Mouse (Mus musculus) retina, postnatal 1 day (tissue): Measurements from ENCODE around the gene Krt15.

Source experiments
- DNase-seq: peaks from one replicate; pipeline ENCODE4 v3.0.0-alpha.2; 2012

Krt15 gene

DNA sequence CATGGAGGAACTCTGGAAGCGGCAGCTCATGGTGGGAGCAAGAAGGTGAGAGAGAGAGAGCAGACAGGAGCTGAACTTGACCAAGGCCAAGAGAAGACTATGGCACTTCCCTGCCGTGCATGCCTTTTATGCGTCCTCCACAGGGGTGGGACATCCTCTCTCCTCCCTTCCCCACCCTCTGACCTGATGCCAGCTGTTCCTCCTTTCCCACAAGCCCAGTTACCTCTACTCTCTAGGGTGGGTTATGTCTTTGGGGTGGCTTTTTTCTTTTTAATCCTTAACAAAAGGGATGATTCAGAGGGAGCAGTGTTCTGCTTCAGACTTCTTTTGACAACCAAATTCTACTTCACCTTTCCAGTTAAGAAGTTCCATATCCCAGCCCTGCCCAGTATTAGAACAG lies 14.3 kb downstream of the Krt15 start, which contains the start of gene Krt13:
Krt13 (minus strand) TSS at position 101 of the 400 bp plus-strand sequence.
- DNase-seq: no peak

DNA sequence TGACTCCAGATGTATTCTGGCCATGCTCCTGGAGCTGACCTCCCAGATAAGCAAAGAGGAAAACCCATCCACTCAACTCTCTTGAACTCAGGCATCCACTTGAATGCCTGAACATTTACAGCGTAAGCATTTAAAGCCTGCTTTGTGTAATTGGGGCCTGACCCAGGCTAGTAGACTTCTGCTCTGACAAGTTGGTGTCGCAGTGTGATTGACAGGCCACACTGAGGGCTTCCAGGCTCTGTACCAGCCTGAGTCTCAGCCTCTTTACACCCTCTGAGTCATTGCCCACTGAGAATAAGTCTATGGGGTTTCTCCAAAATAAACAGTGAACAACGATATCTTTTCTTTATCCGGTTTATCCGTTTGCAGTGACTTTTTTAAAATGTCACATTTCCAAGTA lies 15.4 kb downstream of the Krt15 start:
- no peak for DNase-seq

DNA sequence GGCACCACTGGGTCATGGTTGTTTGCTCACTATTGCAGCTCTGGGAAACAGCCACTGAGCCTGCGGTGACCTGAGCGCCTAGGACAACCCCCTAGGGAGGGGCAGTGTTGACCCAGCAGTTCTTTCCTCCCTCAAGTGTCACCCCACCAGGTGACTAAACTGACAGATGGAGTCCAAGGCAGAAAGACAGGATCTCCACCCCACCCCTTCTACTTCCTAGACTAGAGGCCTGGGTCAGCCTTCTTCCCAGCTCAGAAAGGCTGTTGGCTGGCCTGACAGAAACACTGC lies 22.0 kb downstream of the Krt15 start:
- no peak for DNase-seq

DNA sequence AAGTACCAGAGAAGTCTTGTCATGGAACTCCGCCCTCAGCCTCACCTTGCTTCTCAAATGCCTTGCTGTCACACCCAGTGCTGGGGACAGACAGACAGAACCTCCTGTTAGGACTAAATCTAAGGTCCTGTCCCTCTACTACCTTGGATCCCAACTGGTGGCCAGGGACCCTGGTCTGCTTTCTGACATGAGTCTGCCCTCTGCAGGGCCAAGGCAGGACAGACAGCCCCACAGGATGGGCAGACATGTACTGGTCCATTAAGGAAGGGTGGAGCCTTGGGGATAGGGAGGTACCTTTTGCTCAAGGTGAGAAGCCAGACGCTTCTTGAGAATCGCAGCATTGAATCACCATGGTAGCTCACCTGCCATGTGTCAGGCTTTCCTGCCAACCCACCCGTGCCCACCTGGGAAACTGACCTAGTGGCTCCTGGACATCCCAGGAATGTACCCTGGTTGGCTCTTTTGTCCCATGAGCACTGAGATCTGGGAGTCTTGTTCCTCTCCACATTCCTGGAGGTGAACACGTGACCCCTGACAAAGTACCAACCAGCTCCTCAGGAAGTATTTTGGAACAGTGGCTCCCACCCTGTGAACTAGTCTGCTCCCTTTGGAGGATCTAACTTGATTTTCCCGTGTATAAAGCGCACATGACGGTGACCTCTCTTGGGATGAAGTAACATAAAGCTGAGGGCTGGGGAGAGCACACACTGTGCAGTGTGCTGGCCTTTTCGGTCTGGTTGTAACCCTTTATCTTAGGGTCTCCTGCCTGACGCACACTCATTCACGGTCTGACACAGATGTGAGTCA lies 22.6 kb downstream of the Krt15 start:
- DNase-seq: no peak

DNA sequence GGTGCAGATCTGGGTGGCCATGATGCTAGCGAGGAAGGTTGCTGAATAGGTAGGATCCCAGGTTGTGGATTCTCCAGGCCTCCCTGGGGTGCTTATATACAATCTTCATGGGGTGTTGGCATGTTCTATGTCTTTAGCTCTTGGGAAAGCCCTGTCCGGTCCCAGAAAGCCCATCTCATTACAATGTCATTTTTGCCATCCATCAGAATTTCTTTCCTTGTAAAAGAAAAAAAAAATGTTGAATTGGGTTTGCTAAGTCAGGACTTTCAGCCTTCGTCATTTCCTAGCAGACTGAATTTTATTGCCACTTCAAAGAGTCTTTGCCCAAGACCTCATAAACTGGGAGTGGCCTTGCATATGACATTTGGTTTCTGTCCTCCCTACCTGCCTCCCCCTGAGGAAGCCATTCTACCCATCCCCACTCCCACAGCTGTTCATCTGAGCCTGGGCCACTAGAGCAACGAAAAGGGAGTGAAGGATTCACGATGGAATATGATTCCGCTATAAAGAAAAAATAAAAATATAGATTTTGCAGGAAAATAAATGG lies 30.1 kb downstream of the Krt15 start, which contains the start of gene Krt36:
Krt36 (minus strand) TSS at position 51 of the 547 bp plus-strand sequence.
- DNase-seq: no peak

DNA sequence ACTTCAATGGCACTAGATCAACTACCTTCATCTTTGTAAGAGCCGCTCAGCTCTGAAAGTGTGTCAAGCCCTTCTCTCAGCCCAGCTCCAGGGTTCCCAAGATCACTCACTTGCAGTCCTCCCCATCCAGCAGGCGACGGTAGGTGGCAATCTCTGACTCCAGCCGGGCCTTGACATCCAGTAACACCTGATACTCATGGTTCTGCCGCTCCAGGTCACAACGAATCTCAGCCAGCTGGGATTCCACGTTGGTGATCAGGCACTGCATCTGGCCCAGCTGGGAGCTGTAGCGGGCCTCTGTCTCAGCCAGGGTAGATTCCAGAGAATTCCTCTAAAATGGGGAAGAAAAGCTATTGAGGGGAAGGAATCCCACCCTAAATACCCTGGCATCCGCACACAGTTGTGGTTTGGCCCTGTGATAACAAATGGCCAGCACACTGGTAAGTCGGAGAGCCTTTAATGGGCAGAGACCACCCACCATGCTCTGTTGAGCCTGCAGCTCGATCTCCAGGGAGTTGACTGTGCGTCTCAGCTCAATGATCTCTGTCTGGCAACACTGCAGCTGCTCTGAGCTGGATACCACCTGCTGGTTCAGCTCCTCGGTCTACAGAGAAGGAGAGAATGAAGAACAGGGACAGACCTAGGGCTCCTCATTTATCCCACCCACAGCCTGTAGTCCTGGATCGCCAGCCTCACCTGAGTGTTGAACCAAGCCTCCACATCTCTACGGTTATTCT lies 32.9 kb downstream of the Krt15 start:
- peak; percentile 76 for DNase-seq

DNA sequence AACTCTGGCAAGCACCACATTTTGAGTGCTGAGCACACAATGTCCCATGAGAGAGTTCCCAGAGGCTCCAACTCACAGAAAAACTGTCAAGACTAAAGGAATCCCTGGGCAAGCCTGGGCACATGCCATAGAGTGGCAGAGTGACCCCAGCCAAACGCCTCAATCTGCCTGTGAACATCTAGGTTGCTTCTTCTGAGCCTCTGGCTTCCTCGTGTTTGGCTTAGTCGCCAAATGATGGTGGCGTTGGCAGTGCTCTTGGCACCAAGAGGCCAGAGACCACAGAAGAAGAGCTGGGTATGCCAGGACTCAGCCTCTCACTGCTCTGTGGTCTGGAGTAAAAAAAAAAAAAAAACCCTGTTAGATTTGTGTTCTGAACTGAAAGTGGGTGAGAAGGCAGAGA lies 35.3 kb downstream of the Krt15 start:
- no peak for DNase-seq

DNA sequence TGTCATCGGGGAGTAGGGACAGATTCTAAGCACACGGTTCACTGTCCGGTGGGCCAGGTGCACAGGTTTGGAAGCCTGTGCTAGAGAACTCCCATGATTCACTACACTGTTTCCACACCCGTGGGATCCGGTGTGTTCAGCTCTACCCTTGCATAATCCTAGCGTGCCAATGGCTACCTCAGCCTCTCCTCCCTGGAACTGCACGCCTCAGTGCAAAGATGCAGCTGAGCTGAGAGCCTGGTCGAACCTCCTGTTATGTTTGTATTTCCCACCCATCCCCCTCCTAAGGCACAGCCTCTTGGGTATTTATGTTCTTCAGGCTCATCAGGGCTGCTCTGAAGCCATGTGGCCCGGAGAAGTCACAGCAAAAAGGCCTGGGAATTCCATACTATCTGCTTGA lies 37.9 kb downstream of the Krt15 start:
- peak; percentile 27 for DNase-seq

DNA sequence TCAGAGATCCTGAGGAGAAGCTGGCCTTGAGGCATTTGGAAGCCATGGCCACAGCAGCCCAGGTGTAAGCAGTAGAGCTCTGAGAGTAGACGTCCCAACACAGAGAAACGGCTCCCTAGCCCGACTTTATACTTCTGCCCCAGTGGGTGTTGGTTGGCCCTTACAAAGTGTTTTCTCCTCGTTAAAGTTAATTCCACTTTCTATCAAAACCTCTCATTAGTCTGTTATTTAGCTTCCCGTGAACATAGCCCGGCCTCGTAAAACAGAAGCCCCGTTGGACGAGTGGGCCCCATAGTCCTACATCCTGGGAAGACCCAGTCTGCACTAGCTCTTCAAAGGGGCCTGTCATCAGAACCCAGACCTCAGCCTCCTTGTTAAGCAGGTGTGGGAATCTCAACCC lies 39.6 kb downstream of the Krt15 start, which contains the start of gene Krt35:
Krt35 (minus strand) TSS at position 101 of the 400 bp plus-strand sequence.
- no peak for DNase-seq

DNA sequence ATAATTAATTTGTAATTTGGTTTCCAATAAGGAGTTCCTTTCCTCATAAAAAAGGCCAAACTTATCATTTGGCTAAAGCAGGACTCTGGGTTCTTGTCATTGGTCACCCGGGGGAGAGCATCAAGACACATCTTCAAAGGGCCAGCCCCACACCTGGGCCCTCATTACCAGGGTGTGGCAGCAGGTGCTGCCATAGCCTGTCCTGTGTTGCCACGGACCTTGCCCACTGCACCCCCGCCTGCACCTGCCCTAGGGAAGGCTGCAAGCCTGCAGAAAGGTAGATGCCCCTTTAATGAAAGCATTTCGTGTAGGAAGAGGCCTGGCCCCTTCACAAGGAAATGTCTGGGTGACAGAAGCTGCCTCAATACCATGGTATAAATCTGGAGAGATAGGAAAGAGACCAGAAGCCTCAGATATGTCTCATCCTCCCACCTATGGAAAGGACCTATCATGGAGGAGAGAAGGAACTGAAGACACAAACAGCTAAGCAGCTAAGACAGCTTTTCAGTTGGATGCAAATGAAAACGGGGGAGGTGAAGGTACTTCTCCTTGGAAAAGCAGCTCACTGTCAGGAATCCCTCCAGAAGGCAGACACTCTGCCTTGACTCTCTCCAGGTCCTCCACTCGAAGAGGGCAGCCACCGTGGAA lies 47.2 kb downstream of the Krt15 start:
- DNase-seq: no peak

DNA sequence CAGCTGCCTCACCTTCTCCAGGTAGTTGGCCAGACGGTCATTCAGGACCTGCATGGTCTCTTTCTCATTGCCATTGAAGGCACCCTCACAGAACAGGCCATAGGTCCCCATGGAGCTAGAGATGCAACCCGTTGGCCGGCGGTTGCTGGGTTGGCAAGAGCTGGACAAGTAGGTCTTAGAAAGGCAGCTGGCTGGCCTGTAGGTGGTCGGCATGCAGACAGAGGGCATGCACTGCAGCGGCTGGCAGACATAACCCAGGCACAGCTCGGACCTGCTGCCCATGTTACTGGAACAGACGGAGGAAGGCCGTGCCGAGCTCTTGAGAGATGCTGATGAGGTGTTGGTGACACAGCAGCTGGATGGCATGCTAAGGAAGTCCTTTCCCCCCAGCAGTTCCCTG lies 47.9 kb downstream of the Krt15 start, which contains the start of gene Krt32:
Krt32 (minus strand) TSS at position 366 of the 400 bp plus-strand sequence.
- no peak for DNase-seq
